Mouse (Mus musculus): ENCODE measurements at regions not wholly inside any gene's neighbourhood (a gene's known extent, or its start where the extent isn't known, plus 50 kb on each side); places are given as distances from the start of the nearest gene placed in this dataset.

DNA sequence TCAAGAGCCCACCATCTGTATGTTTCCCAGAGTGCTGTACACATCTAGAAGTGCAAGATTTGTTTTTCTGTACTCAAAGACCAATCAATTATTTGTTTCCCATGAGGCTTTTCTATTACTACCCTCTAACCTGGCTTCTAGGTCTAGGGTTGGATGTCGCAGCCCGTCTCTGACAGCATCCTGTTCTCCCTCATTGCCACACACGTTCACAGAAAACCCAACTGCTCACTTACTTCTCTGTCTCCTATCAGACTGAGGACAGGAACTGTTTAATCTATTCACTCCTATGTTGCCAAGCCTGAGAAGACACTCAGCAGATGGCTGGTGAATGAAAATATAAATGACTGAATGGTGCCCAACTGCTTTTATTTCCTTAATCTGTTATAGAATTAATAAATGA lies 109.6 kb upstream of the Pcgf5 start:
- H3K27me3 ChIP-seq (ENCODE audit: insufficient read depth, low read length): no peaks in the 10 kb centered on the region
- TF ChIP-seq EP300 (IDR thresholded peaks at IDR 0.05; ENCODE audit: low read depth) (no peak), CTCF (IDR thresholded peaks at IDR 0.05; ENCODE audit: low read depth) (no peak)
- no peak overlapping the region for H3K4me3 ChIP-seq (ENCODE audit: low read depth, low read length)
- no peak overlapping the region for H3K9ac ChIP-seq (replicated peaks)
- no peaks in the 10 kb centered on the region for H3K4me1 ChIP-seq (ENCODE audit: insufficient read depth)
- H3K27ac ChIP-seq (ENCODE audit: low read depth): no peak overlapping the region
- DNase-seq: no peak
- no peak for ATAC-seq
- H3K4me2 ChIP-seq (ENCODE audit: low read depth, low read length): no peak overlapping the region
- H3K36me3 ChIP-seq (replicated peaks; ENCODE audit: insufficient read depth, low read length): no peaks in the 10 kb centered on the region
- H3K9me3 ChIP-seq (ENCODE audit: low read length): no peaks in the 10 kb centered on the region
- WGBS (ENCODE audit: insufficient replicate concordance): 38% methylated on average over 3 of the region's 3 CpGs

DNA sequence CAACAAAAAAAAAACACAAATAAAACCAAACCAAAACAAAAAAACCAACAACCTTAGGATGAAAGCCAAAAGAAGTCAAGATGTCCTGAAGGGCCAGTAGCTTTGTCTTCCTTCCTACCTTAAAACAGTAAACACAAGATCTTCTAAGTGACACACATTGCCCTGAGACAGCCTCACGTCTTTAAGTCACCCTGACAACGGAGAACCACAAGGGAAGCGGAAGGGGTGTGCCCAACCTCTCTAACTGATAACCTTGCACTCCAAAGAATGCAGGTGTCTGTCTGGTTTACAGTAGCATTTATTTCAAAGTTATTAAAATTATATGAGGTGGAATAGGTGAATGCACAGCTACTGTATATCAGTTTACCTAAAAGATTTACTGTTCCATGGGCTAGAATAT lies 105.7 kb upstream of the Pcgf5 start:
- TF ChIP-seq CTCF (IDR thresholded peaks at IDR 0.05; ENCODE audit: low read depth): no peak
- TF ChIP-seq EP300 (IDR thresholded peaks at IDR 0.05; ENCODE audit: low read depth): no peak
- WGBS (ENCODE audit: insufficient replicate concordance): 61% methylated on average over 3 of the region's 3 CpGs
- Histone ChIP-seq H3K27me3 (ENCODE audit: insufficient read depth, low read length) (no peaks in the 10 kb centered on the region), H3K4me2 (ENCODE audit: low read depth, low read length) (no peak overlapping the region), H3K27ac (ENCODE audit: low read depth) (no peak overlapping the region), H3K4me3 (ENCODE audit: low read depth, low read length) (no peak overlapping the region), H3K36me3 (replicated peaks; ENCODE audit: insufficient read depth, low read length) (no peaks in the 10 kb centered on the region), H3K9me3 (ENCODE audit: low read length) (peaks cover 2% of the 10 kb centered on the region), H3K9ac (replicated peaks) (no peak overlapping the region), H3K4me1 (ENCODE audit: insufficient read depth) (no peaks in the 10 kb centered on the region)
- DNase-seq (no peak), ATAC-seq (no peak)

DNA sequence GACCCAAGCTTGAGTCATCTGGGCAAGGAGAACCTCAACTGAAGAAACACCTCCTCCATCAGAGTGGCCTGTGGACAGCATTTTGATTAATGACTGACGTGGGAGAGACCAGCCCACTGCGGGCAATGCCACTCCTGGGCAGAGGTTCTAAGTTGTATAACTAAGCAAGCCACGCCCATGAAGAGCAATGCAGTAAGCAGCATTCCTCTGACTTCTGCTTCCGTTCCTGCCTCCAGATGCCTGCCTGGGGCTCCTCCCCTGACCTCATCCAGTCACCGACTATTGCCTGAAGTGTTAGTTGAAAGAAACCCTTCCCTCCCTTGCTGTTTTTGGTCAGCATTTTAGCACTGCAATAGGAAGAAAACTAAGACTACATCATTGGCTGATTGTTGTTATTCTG lies 105.2 kb upstream of the Pcgf5 start:
- H3K9ac ChIP-seq (replicated peaks): no peak overlapping the region
- ATAC-seq: no peak
- no peaks in the 10 kb centered on the region for H3K36me3 ChIP-seq (replicated peaks; ENCODE audit: insufficient read depth, low read length)
- no peak overlapping the region for H3K27ac ChIP-seq (ENCODE audit: low read depth)
- H3K4me2 ChIP-seq (ENCODE audit: low read depth, low read length): no peak overlapping the region
- H3K27me3 ChIP-seq (ENCODE audit: insufficient read depth, low read length): no peaks in the 10 kb centered on the region
- no peak for DNase-seq
- no peaks in the 10 kb centered on the region for H3K4me1 ChIP-seq (ENCODE audit: insufficient read depth)
- no peak overlapping the region for H3K4me3 ChIP-seq (ENCODE audit: low read depth, low read length)
- peaks cover 5% of the 10 kb centered on the region for H3K9me3 ChIP-seq (ENCODE audit: low read length)
- WGBS (ENCODE audit: insufficient replicate concordance): 64% methylated on average over 5 of the region's 5 CpGs
- TF ChIP-seq CTCF (IDR thresholded peaks at IDR 0.05; ENCODE audit: low read depth) (no peak), EP300 (IDR thresholded peaks at IDR 0.05; ENCODE audit: low read depth) (no peak)

DNA sequence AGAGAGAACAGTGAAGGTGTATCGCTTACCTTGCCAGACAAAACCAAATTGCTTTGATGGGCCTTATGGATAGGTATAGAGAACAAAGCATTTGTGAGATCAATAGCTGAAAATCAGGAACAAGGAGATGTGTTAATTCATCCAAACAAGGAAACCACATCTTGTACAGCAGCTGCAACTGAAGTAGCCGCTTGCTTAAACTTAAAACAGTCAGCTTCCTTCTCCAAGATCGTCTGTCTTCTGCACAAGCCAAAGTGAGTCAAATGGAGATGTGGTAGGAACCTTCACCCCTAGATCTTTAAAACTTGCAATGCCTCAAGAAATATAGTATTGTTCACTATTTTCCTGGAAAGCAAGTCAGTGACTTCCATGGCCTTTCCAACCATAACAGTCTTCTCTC lies 95.6 kb upstream of the Pcgf5 start:
- no peak overlapping the region for H3K9ac ChIP-seq (replicated peaks)

DNA sequence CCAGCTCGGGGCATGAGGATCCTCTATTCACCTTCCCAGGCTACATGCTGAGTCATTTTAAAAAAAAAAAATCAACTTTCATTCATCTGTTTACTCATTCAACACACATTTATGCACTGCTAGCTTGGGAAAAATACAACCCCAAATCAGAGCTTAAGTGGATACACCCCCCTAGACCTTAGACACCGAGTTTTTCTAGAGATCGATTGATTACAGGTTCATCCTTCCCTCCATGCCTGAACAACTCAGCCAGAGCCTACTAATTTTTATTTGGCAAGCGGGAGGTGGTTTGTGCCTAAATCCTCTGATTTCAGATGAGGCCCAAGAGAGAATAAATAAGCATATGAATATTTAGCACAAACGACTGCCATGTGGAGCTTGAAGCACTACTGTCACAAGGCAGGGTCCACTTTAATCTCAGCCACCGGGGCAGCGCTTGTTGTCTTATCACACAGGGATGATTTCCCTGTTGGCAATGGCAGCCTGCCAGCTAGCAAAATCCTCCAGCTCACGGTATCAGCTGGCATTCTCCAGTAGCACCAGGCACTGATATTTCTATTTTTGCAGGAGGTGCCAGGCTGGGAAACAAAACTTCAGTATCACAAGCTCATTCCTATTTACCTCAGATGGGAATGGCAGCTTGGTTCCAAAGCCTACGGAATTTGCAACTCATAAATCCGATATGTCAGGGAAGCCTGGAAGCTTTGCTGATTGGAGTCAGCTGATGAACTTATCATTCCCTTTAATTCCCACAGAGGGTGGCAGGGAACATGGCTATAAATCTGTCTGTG lies 90.2 kb upstream of the Pcgf5 start:
- Histone ChIP-seq H3K4me1 (ENCODE audit: insufficient read depth) (no peaks in the 10 kb centered on the region), H3K27me3 (ENCODE audit: insufficient read depth, low read length) (no peaks in the 10 kb centered on the region), H3K4me3 (ENCODE audit: low read depth, low read length) (no peak overlapping the region), H3K36me3 (replicated peaks; ENCODE audit: insufficient read depth, low read length) (no peaks in the 10 kb centered on the region), H3K4me2 (ENCODE audit: low read depth, low read length) (no peak overlapping the region), H3K9me3 (ENCODE audit: low read length) (no peaks in the 10 kb centered on the region), H3K27ac (ENCODE audit: low read depth) (no peak overlapping the region), H3K9ac (replicated peaks) (no peak overlapping the region)
- no peak for ATAC-seq
- no peak for TF ChIP-seq EP300 (IDR thresholded peaks at IDR 0.05; ENCODE audit: low read depth)
- TF ChIP-seq CTCF (IDR thresholded peaks at IDR 0.05; ENCODE audit: low read depth): no peak
- no peak for DNase-seq
- 54% methylated on average over 10 of the region's 10 CpGs for WGBS (ENCODE audit: insufficient replicate concordance)

More for the DNA sequence above, 95.6 kb upstream of the Pcgf5 start:
- H3K4me2 ChIP-seq (ENCODE audit: low read depth, low read length): no peak overlapping the region
- ATAC-seq (no peak), DNase-seq (no peak)
- no peaks in the 10 kb centered on the region for H3K4me1 ChIP-seq (ENCODE audit: insufficient read depth)
- H3K4me3 ChIP-seq (ENCODE audit: low read depth, low read length): no peak overlapping the region
- H3K36me3 ChIP-seq (replicated peaks; ENCODE audit: insufficient read depth, low read length): no peaks in the 10 kb centered on the region
- no peak overlapping the region for H3K27ac ChIP-seq (ENCODE audit: low read depth)
- peaks cover 2% of the 10 kb centered on the region; the same call in 1 of the 2 replicates for H3K9me3 ChIP-seq (ENCODE audit: low read length)
- 52% methylated on average over 3 of the region's 3 CpGs for WGBS (ENCODE audit: insufficient replicate concordance)
- no peaks in the 10 kb centered on the region for H3K27me3 ChIP-seq (ENCODE audit: insufficient read depth, low read length)
- TF ChIP-seq EP300 (IDR thresholded peaks at IDR 0.05; ENCODE audit: low read depth) (no peak), CTCF (IDR thresholded peaks at IDR 0.05; ENCODE audit: low read depth) (no peak)

DNA sequence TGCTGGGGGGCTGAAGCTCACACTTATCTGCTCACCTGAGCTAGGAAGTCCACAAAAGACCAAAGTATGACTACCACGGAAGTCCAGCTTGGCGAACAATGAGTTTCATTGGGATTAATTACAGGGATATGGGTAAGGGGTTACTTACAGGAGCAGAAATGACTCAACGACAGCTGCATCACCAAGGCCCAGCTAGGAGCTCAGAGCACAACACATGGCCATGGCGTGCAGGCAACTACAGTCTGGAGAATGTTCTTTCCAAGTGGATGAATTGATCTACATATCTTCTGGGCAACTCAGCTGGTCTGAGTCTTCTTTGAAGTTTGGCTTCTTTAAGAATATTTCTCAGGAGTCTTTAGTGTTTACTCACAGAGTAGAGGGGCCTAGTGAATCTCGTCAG lies 86.3 kb upstream of the Pcgf5 start:
- no peaks in the 10 kb centered on the region for H3K36me3 ChIP-seq (replicated peaks; ENCODE audit: insufficient read depth, low read length)
- ATAC-seq (no peak), DNase-seq (no peak)
- no peaks in the 10 kb centered on the region for H3K9me3 ChIP-seq (ENCODE audit: low read length)
- 78% methylated on average over 5 of the region's 5 CpGs for WGBS (ENCODE audit: insufficient replicate concordance)
- TF ChIP-seq CTCF (IDR thresholded peaks at IDR 0.05; ENCODE audit: low read depth) (no peak), EP300 (IDR thresholded peaks at IDR 0.05; ENCODE audit: low read depth) (no peak)
- H3K9ac ChIP-seq (replicated peaks): no peak overlapping the region
- no peak overlapping the region for H3K4me2 ChIP-seq (ENCODE audit: low read depth, low read length)
- no peaks in the 10 kb centered on the region for H3K27me3 ChIP-seq (ENCODE audit: insufficient read depth, low read length)
- H3K27ac ChIP-seq (ENCODE audit: low read depth): no peak overlapping the region
- H3K4me1 ChIP-seq (ENCODE audit: insufficient read depth): no peaks in the 10 kb centered on the region
- no peak overlapping the region for H3K4me3 ChIP-seq (ENCODE audit: low read depth, low read length)

All from liver, postnatal 0 days (tissue).